Mouse (Mus musculus): ENCODE measurements around the gene Smg7. TPM values are rescaled to one million over a fixed set of nuclear protein-coding genes. Genes with fewer than 3 reads are reported as not detected.

Gene Smg7
- polyA plus RNA-seq, 1 experiment: 46.0 TPM

DNA sequence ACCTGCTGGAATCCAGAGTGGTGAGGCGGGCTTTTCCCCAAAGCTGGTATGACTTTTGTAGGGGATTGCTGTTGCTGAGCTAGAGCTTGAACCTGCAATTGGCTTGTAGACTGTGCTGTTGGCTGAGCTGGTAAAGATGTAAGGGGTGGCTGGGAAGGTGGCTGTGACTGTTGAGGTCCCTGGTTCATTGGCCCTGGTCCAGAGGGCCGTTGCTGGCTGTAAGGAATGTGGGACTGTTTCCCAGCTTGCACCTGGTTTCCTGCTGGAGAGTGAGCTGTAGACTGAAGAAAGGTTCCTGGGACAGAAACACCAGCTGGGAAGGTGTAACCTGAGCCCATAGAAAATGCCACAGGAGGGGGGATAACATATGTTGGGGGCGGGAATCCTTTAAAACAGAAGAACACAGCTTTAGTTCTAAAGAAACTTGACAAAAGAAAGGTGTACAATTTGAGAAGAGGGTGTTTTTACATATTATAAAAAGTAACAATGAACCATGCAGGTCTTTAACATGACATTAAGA, 57.2 kb downstream of the Smg7 start:
- TF ChIP-seq CTCF (IDR thresholded peaks at IDR 0.05; ENCODE audit: extremely low read depth, insufficient read depth, low read length) (no peak), POLR2A (IDR thresholded peaks at IDR 0.05; ENCODE audit: extremely low read depth, insufficient read depth, low read length) (no peak)
- Histone ChIP-seq H3K4me1 (ENCODE audit: control insufficient read depth, insufficient read depth, low read length) (no peaks in the 10 kb centered on the region), H3K4me3 (ENCODE audit: insufficient read depth, low read length) (no peak overlapping the region), H3K27ac (ENCODE audit: insufficient read depth, low read length) (no peak overlapping the region)

- H3K27ac ChIP-seq (ENCODE audit: insufficient read depth, low read length): no peak overlapping the region
- no peak for TF ChIP-seq CTCF (IDR thresholded peaks at IDR 0.05; ENCODE audit: extremely low read depth, insufficient read depth, low read length)
- no peak for TF ChIP-seq POLR2A (IDR thresholded peaks at IDR 0.05; ENCODE audit: extremely low read depth, insufficient read depth, low read length)
- no peaks in the 10 kb centered on the region for H3K4me1 ChIP-seq (ENCODE audit: control insufficient read depth, insufficient read depth, low read length)
- no peak overlapping the region for H3K4me3 ChIP-seq (ENCODE audit: insufficient read depth, low read length)
Measured at GRCm38 (mm10) chr1:152844634-152845033, 57.8 kb downstream of the Smg7 start.

GRCm38 (mm10) chr1:152841057-152841456, 61.4 kb downstream of the Smg7 start:
- H3K4me1 ChIP-seq (ENCODE audit: control insufficient read depth, insufficient read depth, low read length): peaks cover 2% of the 10 kb centered on the region; the same call in 1 of the 2 replicates
- no peak overlapping the region for H3K4me3 ChIP-seq (ENCODE audit: insufficient read depth, low read length)
- TF ChIP-seq POLR2A (IDR thresholded peaks at IDR 0.05; ENCODE audit: extremely low read depth, insufficient read depth, low read length): no peak
- no peak for TF ChIP-seq CTCF (IDR thresholded peaks at IDR 0.05; ENCODE audit: extremely low read depth, insufficient read depth, low read length)
- H3K27ac ChIP-seq (ENCODE audit: insufficient read depth, low read length): no peak overlapping the region

GRCm38 (mm10) chr1:152840343-152840742, 62.1 kb downstream of the Smg7 start:
- Histone ChIP-seq H3K4me3 (ENCODE audit: insufficient read depth, low read length) (no peak overlapping the region), H3K4me1 (ENCODE audit: control insufficient read depth, insufficient read depth, low read length) (peaks cover 2% of the 10 kb centered on the region; the same call in 1 of the 2 replicates), H3K27ac (ENCODE audit: insufficient read depth, low read length) (no peak overlapping the region)
- TF ChIP-seq CTCF (IDR thresholded peaks at IDR 0.05; ENCODE audit: extremely low read depth, insufficient read depth, low read length) (no peak), POLR2A (IDR thresholded peaks at IDR 0.05; ENCODE audit: extremely low read depth, insufficient read depth, low read length) (no peak)

DNA sequence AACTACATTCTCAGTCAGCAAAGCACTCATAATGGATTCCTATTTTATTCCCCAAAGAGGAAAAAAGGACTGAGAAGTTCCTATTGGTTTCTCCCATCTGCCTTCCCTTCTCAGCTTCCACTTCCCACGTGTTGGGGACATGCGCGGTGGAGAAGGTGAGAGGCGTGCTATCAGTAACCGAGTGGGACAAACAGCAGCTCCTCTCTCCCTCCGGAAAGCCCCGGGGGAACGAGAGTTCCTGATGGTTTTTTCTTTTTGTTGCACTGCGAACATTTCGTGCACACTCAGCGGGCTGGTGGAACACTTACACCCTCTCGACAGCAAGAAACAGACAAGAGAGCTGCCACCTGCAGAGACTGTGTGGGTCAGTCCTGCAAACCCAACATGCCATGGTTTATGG, 63.6 kb downstream of the Smg7 start:
- Histone ChIP-seq H3K4me3 (ENCODE audit: insufficient read depth, low read length) (no peak overlapping the region), H3K4me1 (ENCODE audit: control insufficient read depth, insufficient read depth, low read length) (peaks cover 2% of the 10 kb centered on the region; the same call in 1 of the 2 replicates), H3K27ac (ENCODE audit: insufficient read depth, low read length) (0 out of 2 replicates have a peak overlapping the region, but pooled peaks have one; percentile 2)
- TF ChIP-seq POLR2A (IDR thresholded peaks at IDR 0.05; ENCODE audit: extremely low read depth, insufficient read depth, low read length) (no peak), CTCF (IDR thresholded peaks at IDR 0.05; ENCODE audit: extremely low read depth, insufficient read depth, low read length) (no peak)

- Histone ChIP-seq H3K27ac (ENCODE audit: insufficient read depth, low read length) (peak overlapping the region; percentile 1; the same call in 1 of the 2 replicates), H3K4me1 (ENCODE audit: control insufficient read depth, insufficient read depth, low read length) (peaks cover 2% of the 10 kb centered on the region; the same call in 1 of the 2 replicates), H3K4me3 (ENCODE audit: insufficient read depth, low read length) (no peak overlapping the region)
- TF ChIP-seq CTCF (IDR thresholded peaks at IDR 0.05; ENCODE audit: extremely low read depth, insufficient read depth, low read length) (no peak), POLR2A (IDR thresholded peaks at IDR 0.05; ENCODE audit: extremely low read depth, insufficient read depth, low read length) (no peak)
Measured at GRCm38 (mm10) chr1:152838026-152838702, 64.3 kb downstream of the Smg7 start.

DNA sequence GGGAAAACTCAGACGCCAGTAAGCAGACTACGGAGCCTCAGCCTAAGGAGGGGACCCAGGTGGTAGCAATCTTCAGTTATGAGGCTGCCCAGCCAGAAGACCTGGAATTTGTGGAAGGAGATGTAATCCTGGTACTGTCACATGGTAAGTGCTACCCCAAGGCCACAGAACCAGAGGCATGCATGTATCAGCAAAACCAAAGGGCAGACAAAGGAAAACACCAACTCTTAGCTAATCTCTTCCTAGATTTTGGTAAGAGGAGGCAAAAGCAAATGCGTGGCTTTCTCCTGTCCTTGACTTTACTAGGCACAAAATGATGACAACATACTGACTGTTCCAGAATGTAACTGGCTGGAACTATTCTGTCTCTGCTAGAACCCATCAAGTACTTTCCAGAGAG, 67.4 kb downstream of the Smg7 start:
- H3K4me1 ChIP-seq (ENCODE audit: control insufficient read depth, insufficient read depth, low read length): peaks cover 3% of the 10 kb centered on the region; the same call in 1 of the 2 replicates
- no peak for TF ChIP-seq POLR2A (IDR thresholded peaks at IDR 0.05; ENCODE audit: extremely low read depth, insufficient read depth, low read length)
- no peak for TF ChIP-seq CTCF (IDR thresholded peaks at IDR 0.05; ENCODE audit: extremely low read depth, insufficient read depth, low read length)

DNA sequence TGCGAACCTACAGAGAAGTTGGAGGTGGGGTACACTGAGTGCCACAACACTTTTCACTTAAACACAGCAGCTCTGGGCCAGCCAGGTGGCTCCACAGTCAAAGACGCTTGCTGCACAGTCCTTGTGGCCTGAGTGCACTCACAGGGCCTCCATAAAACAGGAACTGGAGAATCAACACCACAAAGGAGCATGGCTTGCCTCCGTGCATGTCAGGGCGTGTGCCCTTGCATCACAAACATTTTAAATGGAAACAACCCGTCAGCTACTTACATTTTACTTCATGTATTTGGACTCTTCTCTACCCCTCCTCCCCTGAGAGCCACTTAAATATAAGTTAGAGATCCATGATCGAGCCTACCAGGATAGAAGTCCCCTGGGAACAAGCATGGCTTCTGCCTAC, 70.1 kb downstream of the Smg7 start:
- no peak for TF ChIP-seq POLR2A (IDR thresholded peaks at IDR 0.05; ENCODE audit: extremely low read depth, insufficient read depth, low read length)
- TF ChIP-seq CTCF (IDR thresholded peaks at IDR 0.05; ENCODE audit: extremely low read depth, insufficient read depth, low read length): no peak
- no peak overlapping the region for H3K27ac ChIP-seq (ENCODE audit: insufficient read depth, low read length)

More for the DNA sequence above, 67.4 kb downstream of the Smg7 start:
- Histone ChIP-seq H3K27ac (ENCODE audit: insufficient read depth, low read length) (no peak overlapping the region), H3K4me3 (ENCODE audit: insufficient read depth, low read length) (no peak overlapping the region)

DNA sequence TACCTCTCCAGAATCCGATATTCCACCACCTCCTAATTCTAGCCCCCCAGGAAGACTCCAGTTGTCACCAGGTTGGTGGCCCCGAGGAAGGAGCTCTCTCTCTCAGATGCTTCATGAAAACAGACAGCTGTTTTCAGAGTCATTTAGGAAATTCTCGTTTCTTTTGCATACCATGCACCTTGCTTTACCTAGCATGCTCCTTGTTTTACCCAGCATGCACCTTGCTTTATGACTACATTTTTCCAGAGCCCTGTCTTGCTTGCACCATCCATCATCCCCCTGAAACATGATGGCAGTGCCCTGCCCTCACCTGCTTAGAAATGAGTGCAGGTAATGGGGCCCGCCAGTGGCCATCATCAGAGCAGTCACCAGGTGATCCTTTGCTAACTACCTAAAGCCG, 70.8 kb downstream of the Smg7 start:
- TF ChIP-seq POLR2A (IDR thresholded peaks at IDR 0.05; ENCODE audit: extremely low read depth, insufficient read depth, low read length): no peak
- TF ChIP-seq CTCF (IDR thresholded peaks at IDR 0.05; ENCODE audit: extremely low read depth, insufficient read depth, low read length): no peak
- H3K4me3 ChIP-seq (ENCODE audit: insufficient read depth, low read length): no peak overlapping the region
- 0 out of 2 replicates have a peak overlapping the region, but pooled peaks have one; percentile 8 for H3K27ac ChIP-seq (ENCODE audit: insufficient read depth, low read length)
- H3K4me1 ChIP-seq (ENCODE audit: control insufficient read depth, insufficient read depth, low read length): 0 out of 2 replicates have a peak, but pooled peaks cover 2% of the 10 kb centered on the region

More for the DNA sequence above, 70.1 kb downstream of the Smg7 start:
- peaks cover 2% of the 10 kb centered on the region; the same call in 1 of the 2 replicates for H3K4me1 ChIP-seq (ENCODE audit: control insufficient read depth, insufficient read depth, low read length)
- no peak overlapping the region for H3K4me3 ChIP-seq (ENCODE audit: insufficient read depth, low read length)

GRCm38 (mm10) chr1:152831003-152831402, 71.4 kb downstream of the Smg7 start:
- no peak for TF ChIP-seq POLR2A (IDR thresholded peaks at IDR 0.05; ENCODE audit: extremely low read depth, insufficient read depth, low read length)
- no peak overlapping the region for H3K4me3 ChIP-seq (ENCODE audit: insufficient read depth, low read length)
- H3K4me1 ChIP-seq (ENCODE audit: control insufficient read depth, insufficient read depth, low read length): peaks cover 2% of the 10 kb centered on the region; the same call in 1 of the 2 replicates
- H3K27ac ChIP-seq (ENCODE audit: insufficient read depth, low read length): no peak overlapping the region

All from cortical plate, adult 2 months (tissue).